Comparison of ENCODE assay signal across 9 mouse cellular contexts in genomic region chr1:189882886-189883285, GRCm38 (mm10). TPM values are rescaled to one million over a fixed set of nuclear protein-coding genes. Genes with fewer than 3 reads are reported as not detected.
DNase-seq lines count a peak whose midpoint lies in the region; TF ChIP-seq lines count a peak whose summit lies in the region.
"Had no signal": no experiment of that assay in that cellular context is flagged by ENCODE, and none has a peak within 500 bp of the region (broad histone marks: within the 10 kb centered on the region; RNA-seq: fewer than 3 reads in every experiment).

No protein-coding gene starts in this region.

- peak in 1 of 2 experiments; percentile 50 for DNase-seq in left cerebral cortex, adult 2 months (ENCODE audit: extremely low spot score in 1 of 2, low spot score in 2 of 2)
- DNase-seq in left cerebral cortex, adult 8-10 months (ENCODE audit: low spot score in 2 of 2) = no peak
- DNase-seq in R1 (ENCODE audit: low read depth, low spot score) = peak; percentile 84
- peak; percentile 75 to 78 for DNase-seq in cerebellum, postnatal 14 days
- DNase-seq in hindlimb bud, embryonic 11.5 days (ENCODE audit: extremely low spot score, low read depth, low spot score) = peak; percentile 39
- DNase-seq in lung, adult 2 months = peak; percentile 63
- DNase-seq in right cerebral cortex, postnatal 14 days = peak; percentile 49

- WGBS in lung, adult 2 months = 66% methylated on average over 7 of the region's 7 CpGs

- intact Hi-C loops in left cerebral cortex, adult 2 months (cut with DNase I) = loop anchor here (1.0 to 5.0 kb wide), 2 partner anchors 182 to 856 kb away; no protein-coding TSS in a partner anchor

- peak; percentile 78 for TF ChIP-seq CTCF in left cerebral cortex, adult 2 months (IDR thresholded peaks at IDR 0.05)
- TF ChIP-seq CTCF in lung, adult 2 months (IDR thresholded peaks at IDR 0.05; ENCODE audit: insufficient read depth, low read length) = peak; percentile 73

- TF ChIP-seq POLR2A in lung, adult 2 months (IDR thresholded peaks at IDR 0.05; ENCODE audit: borderline replicate concordance, extremely low read depth, low read depth, low read length) = no peak

- H3K4me1 ChIP-seq in lung, adult 2 months (ENCODE audit: control insufficient read depth, insufficient read depth, low read length) = peaks cover 4% of the 10 kb centered on the region; the same call in 1 of the 2 replicates

- no peak overlapping the region for H3K4me3 ChIP-seq in left cerebral cortex, adult 2 months
- H3K4me3 ChIP-seq in lung, adult 2 months (replicated peaks; ENCODE audit: extremely low read depth, low read depth, low read length) = no peak overlapping the region
- H3K4me3 ChIP-seq: embryonic facial prominence, embryonic 15.5 days; limb, embryonic 13.5 days had no signal

- no peak overlapping the region for H3K27ac ChIP-seq in left cerebral cortex, adult 2 months
- H3K27ac ChIP-seq: embryonic facial prominence, embryonic 15.5 days; limb, embryonic 13.5 days had no signal

RNA-seq across cellular contexts. Expression of gene Smyd2, which starts 39.3 kb away (rescaled TPM):
- 10 to 100 TPM; 95.8 to 98.3 TPM for total RNA-seq in left cerebral cortex, adult 2 months (2021)
- total RNA-seq in left cerebral cortex, adult 8-10 months (2022) = 100 to 1,000 TPM in 1 of 4 experiments, 10 to 100 TPM in 3; 87.4 to 105 (median 91.9) TPM
- 21.5 and 23.4 TPM in 2 replicates for polyA plus RNA-seq in lung, adult 2 months (2012; rRNA removed)

Comparison
In these comparisons a context has a peak if more than half of its experiments do, and no peak if none do; other contexts are left out.
1. DNase-seq: peak in R1 (single experiment), cerebellum, postnatal 14 days (2 of 2), hindlimb bud, embryonic 11.5 days (single experiment), lung, adult 2 months (single experiment) and right cerebral cortex, postnatal 14 days (single experiment); none in left cerebral cortex, adult 8-10 months (0 of 2).